Mouse (Mus musculus) heart, adult 2 months (tissue): ENCODE results near the gene Iqsec3.

Source experiments
- CTCF ChIP-seq: fragments of 200-600 bp; IDR thresholded peaks from 2 replicates; pipeline ENCODE4 v1.8.1; 2022; ENCODE audit warnings: antibody characterized with exemption, mild to moderate bottlenecking, moderate library complexity
- EP300 ChIP-seq: fragments of 200-500 bp; IDR thresholded peaks from 2 replicates; pipeline ENCODE4 v1.6.1; 2011; ENCODE audit warnings: low read depth, low read length, control low read depth; ENCODE audit not compliant: insufficient read depth

DNA sequence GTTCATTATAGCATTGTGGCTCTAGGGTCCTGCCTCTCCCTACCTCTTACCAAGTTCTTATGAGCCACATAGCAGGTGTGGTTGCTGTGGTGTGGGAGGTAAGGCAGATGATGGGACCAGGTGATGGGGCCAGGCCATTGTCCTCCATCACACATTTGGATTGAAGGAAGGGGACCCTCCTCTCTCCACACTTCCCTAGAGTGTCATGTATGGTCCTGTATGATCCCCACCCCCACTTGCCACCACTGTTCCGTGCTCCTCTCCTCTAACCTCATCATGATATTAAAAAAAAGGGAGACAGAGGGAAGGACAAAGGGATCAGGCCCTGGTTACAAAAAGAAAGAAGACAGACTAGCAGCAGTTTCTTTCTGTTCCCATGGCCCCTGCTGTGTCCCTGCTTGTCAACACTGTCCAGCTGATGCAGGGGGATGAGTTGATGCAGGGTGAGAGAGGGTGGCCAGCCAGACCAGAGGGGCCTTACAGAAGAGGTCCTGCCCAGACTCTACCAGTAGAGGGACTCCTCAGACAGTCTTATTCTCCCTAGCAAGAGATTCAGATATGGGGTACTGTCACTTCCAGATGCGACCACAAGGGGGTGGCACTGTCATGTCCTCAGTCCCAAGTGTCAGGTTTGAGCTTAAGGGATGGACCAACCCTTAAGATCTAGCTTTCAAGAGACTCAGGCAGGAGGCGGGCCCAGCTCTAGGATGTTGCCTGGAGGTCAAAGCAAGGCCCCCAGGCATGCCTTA is 135.5 kb downstream of the Iqsec3 start:
- peak; percentile 67; the same call in 1 of the 2 replicates for TF ChIP-seq EP300
- peak; percentile 91 for TF ChIP-seq CTCF
